Mouse (Mus musculus): ENCODE results near the gene Ndufa6. TPM values are rescaled to one million over a fixed set of nuclear protein-coding genes. Genes with fewer than 3 reads are reported as not detected.

Gene Ndufa6
- polyA plus RNA-seq, 1 experiment from 2014 or later = 467 TPM

DNA sequence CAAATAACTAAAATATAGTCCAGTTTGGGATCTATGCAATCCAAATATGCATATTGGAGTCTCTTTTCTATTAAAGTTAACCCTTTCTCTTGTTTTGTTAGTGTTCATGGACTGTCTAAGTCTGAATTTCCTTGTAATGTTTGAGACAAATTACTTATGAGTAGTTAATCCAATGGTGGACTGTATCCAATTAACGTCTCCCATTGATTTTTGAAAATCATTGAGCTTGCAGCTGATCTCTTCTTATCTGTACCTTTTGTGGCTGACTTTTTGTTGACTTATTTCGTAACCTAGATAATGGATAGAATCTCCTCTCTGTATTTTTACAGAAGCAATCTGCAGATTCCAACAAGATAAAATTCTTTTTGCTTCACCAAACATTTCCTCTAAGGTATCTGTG is 28.3 kb upstream of the Ndufa6 start:
- H3K36me3 ChIP-seq (ENCODE audit: control insufficient read depth, insufficient read depth, low read length) = no peaks in the 10 kb centered on the region
- DNase-seq (ENCODE audit: low spot score) = no peak
- ATAC-seq (replicated peaks; ENCODE audit: low FRiP score) = no peak
- no peak overlapping the region for H3K4me3 ChIP-seq (ENCODE audit: low read depth, low read length)
- no peak overlapping the region for H3K9ac ChIP-seq (ENCODE audit: low read depth, low read length)
- no peak overlapping the region for H3K4me2 ChIP-seq
- 65% methylated on average over 2 of the region's 2 CpGs for WGBS
- H3K9me3 ChIP-seq (ENCODE audit: control insufficient read depth, low read length) = no peaks in the 10 kb centered on the region
- no peaks in the 10 kb centered on the region for H3K27me3 ChIP-seq (replicated peaks; ENCODE audit: control insufficient read depth, insufficient read depth, low read length)
- no peak overlapping the region for H3K27ac ChIP-seq (ENCODE audit: low read depth, low read length)
- peaks cover 11% of the 10 kb centered on the region for H3K4me1 ChIP-seq (replicated peaks; ENCODE audit: control insufficient read depth, insufficient read depth, low read length)

DNA sequence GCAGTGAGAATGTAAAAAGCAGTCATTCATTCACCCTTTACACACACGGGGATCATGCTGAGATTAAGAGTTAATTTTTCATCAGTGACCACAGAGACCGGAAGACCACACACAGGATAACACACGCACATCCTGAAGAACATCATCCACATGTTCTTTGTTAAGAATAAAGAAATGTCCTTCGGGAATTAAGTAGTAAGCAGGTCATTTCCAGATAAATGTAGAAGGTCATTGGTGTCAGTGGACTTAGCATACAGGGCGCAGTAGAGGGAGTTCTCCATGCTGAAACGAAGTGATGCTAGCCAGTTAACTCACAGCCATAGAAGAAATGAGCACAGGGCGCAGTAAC is 26.6 kb upstream of the Ndufa6 start:
- 33% methylated on average over 7 of the region's 7 CpGs for WGBS
- 0 out of 2 replicates have a peak overlapping the region, but pooled peaks have one; percentile 38 for H3K27ac ChIP-seq (ENCODE audit: low read depth, low read length)
- no peak for DNase-seq (ENCODE audit: low spot score)
- H3K9me3 ChIP-seq (ENCODE audit: control insufficient read depth, low read length) = no peaks in the 10 kb centered on the region
- H3K4me2 ChIP-seq = peak overlapping the region; percentile 60
- H3K27me3 ChIP-seq (replicated peaks; ENCODE audit: control insufficient read depth, insufficient read depth, low read length) = no peaks in the 10 kb centered on the region
- H3K36me3 ChIP-seq (ENCODE audit: control insufficient read depth, insufficient read depth, low read length) = no peaks in the 10 kb centered on the region
- no peak overlapping the region for H3K9ac ChIP-seq (ENCODE audit: low read depth, low read length)
- ATAC-seq (replicated peaks; ENCODE audit: low FRiP score) = no peak
- peak overlapping the region; percentile 55 for H3K4me3 ChIP-seq (ENCODE audit: low read depth, low read length)
- H3K4me1 ChIP-seq (replicated peaks; ENCODE audit: control insufficient read depth, insufficient read depth, low read length) = peaks cover 11% of the 10 kb centered on the region

GRCm38 (mm10) chr15:82379871-82380713 is 26.0 kb upstream of the Ndufa6 start, which contains the start of gene Cyp2d22:
Gene Cyp2d22, minus strand, starts transcription at chr15:82380260.
- Histone ChIP-seq H3K36me3 (ENCODE audit: control insufficient read depth, insufficient read depth, low read length) (no peaks in the 10 kb centered on the region), H3K4me1 (replicated peaks; ENCODE audit: control insufficient read depth, insufficient read depth, low read length) (peaks cover 11% of the 10 kb centered on the region), H3K27me3 (replicated peaks; ENCODE audit: control insufficient read depth, insufficient read depth, low read length) (no peaks in the 10 kb centered on the region), H3K9ac (ENCODE audit: low read depth, low read length) (peak within 1 kb of the TSS; percentile 64), H3K4me2 (peak within 1 kb of the TSS; percentile 87), H3K9me3 (ENCODE audit: control insufficient read depth, low read length) (no peaks in the 10 kb centered on the region), H3K4me3 (ENCODE audit: low read depth, low read length) (peak within 1 kb of the TSS; percentile 55), H3K27ac (ENCODE audit: low read depth, low read length) (peak within 1 kb of the TSS; percentile 84)
- DNase-seq (ENCODE audit: low spot score) = peak; percentile 71
- under 1% methylated on average over 18 of the region's 24 CpGs for WGBS
- ATAC-seq (replicated peaks; ENCODE audit: low FRiP score) = peak; percentile 69

GRCm38 (mm10) chr15:82379511-82379870 is 25.4 kb upstream of the Ndufa6 start:
- no peaks in the 10 kb centered on the region for H3K27me3 ChIP-seq (replicated peaks; ENCODE audit: control insufficient read depth, insufficient read depth, low read length)
- H3K36me3 ChIP-seq (ENCODE audit: control insufficient read depth, insufficient read depth, low read length) = no peaks in the 10 kb centered on the region
- ATAC-seq (replicated peaks; ENCODE audit: low FRiP score) (peak; percentile 70), DNase-seq (ENCODE audit: low spot score) (no peak)
- H3K27ac ChIP-seq (ENCODE audit: low read depth, low read length) = peak overlapping the region; percentile 84
- WGBS = 14% methylated on average over 7 of the region's 7 CpGs
- H3K9me3 ChIP-seq (ENCODE audit: control insufficient read depth, low read length) = no peaks in the 10 kb centered on the region
- peak overlapping the region; percentile 64 for H3K9ac ChIP-seq (ENCODE audit: low read depth, low read length)
- peak overlapping the region; percentile 55 for H3K4me3 ChIP-seq (ENCODE audit: low read depth, low read length)
- peaks cover 11% of the 10 kb centered on the region for H3K4me1 ChIP-seq (replicated peaks; ENCODE audit: control insufficient read depth, insufficient read depth, low read length)
- peak overlapping the region; percentile 87 for H3K4me2 ChIP-seq

DNA sequence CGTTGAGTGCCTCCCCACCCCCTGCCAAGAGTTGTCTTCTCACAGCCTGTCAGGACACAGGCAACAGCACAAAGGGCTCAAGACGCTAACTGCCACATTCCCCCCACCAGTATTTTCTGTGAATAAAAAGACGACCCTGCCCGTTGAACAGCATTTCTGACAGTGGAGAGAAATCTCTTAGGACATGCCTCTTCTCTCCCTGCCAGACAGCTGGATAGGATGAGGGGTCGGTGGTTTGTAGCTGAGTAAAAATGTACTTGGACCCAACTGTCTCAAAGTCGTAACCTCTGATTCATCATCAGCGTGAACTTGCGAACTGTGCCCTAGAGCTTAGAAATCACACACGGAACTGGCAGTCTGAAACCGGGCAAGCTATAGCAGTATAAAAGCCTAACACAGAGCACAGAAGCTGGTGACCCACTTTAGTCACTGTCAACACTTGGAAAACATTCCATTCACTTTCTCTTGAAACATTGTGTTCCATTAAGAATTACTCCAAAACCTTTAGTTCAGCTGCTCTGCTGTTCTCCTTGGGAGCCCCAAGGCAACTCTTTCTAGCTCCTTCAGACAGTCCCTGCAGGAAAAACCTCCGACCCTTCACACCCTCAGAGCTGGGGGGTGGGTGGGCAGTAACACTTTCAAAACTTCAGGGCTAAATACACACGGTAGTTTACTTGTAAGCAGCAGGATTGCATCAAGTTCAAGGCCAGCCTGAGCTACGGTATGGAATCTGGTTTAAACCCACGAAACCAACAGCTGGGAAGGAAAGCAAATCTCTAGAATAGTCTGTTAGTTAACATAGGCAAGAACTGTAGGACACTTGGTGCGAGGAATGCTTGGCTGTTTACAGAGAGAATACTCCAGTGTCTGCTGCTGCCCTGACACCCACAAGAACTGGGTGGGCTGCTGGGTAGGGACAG is 24.4 kb upstream of the Ndufa6 start:
- Histone ChIP-seq H3K9ac (ENCODE audit: low read depth, low read length) (no peak overlapping the region), H3K9me3 (ENCODE audit: control insufficient read depth, low read length) (no peaks in the 10 kb centered on the region), H3K36me3 (ENCODE audit: control insufficient read depth, insufficient read depth, low read length) (peaks cover 3% of the 10 kb centered on the region; the same call in 1 of the 2 replicates), H3K4me3 (ENCODE audit: low read depth, low read length) (0 out of 2 replicates have a peak overlapping the region, but pooled peaks have one; percentile 14), H3K27me3 (replicated peaks; ENCODE audit: control insufficient read depth, insufficient read depth, low read length) (no peaks in the 10 kb centered on the region), H3K4me2 (peak overlapping the region; percentile 87), H3K27ac (ENCODE audit: low read depth, low read length) (peak overlapping the region; percentile 84; the same call in 1 of the 2 replicates), H3K4me1 (replicated peaks; ENCODE audit: control insufficient read depth, insufficient read depth, low read length) (peaks cover 11% of the 10 kb centered on the region)
- no peak for DNase-seq (ENCODE audit: low spot score)
- WGBS = 53% methylated on average over 15 of the region's 15 CpGs
- no peak for ATAC-seq (replicated peaks; ENCODE audit: low FRiP score)

DNA sequence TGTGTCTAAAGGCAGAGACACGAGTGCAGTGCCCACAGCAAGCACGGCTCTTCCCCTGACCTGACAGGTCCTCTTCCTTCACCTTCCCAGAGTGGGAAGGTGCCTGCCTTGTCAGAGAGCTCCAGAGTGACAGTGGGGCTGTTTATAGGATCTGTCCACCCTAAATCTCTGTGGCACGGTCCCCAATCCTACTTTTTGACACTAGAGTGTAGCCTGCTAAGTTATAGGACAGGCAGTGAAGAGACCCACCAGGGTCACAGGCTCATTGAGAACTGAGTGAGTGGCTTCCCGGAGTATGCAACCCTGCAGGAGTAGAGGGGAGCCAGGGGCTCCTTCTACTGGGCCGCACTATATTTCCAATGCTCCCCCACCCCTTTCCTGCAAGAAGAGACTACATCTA is 23.6 kb upstream of the Ndufa6 start:
- H3K36me3 ChIP-seq (ENCODE audit: control insufficient read depth, insufficient read depth, low read length) = peaks cover 4% of the 10 kb centered on the region; the same call in 1 of the 2 replicates
- 78% methylated on average over 5 of the region's 5 CpGs for WGBS
- ATAC-seq (replicated peaks; ENCODE audit: low FRiP score) (no peak), DNase-seq (ENCODE audit: low spot score) (no peak)
- H3K27me3 ChIP-seq (replicated peaks; ENCODE audit: control insufficient read depth, insufficient read depth, low read length) = no peaks in the 10 kb centered on the region
- no peaks in the 10 kb centered on the region for H3K9me3 ChIP-seq (ENCODE audit: control insufficient read depth, low read length)
- peak overlapping the region; percentile 87 for H3K4me2 ChIP-seq
- H3K27ac ChIP-seq (ENCODE audit: low read depth, low read length) = no peak overlapping the region
- H3K9ac ChIP-seq (ENCODE audit: low read depth, low read length) = no peak overlapping the region
- no peak overlapping the region for H3K4me3 ChIP-seq (ENCODE audit: low read depth, low read length)
- H3K4me1 ChIP-seq (replicated peaks; ENCODE audit: control insufficient read depth, insufficient read depth, low read length) = peaks cover 11% of the 10 kb centered on the region

GRCm38 (mm10) chr15:82376393-82377138 is 22.4 kb upstream of the Ndufa6 start:
- DNase-seq (ENCODE audit: low spot score) (no peak), ATAC-seq (replicated peaks; ENCODE audit: low FRiP score) (no peak)
- H3K27me3 ChIP-seq (replicated peaks; ENCODE audit: control insufficient read depth, insufficient read depth, low read length) = no peaks in the 10 kb centered on the region
- no peak overlapping the region for H3K4me3 ChIP-seq (ENCODE audit: low read depth, low read length)
- peaks cover 4% of the 10 kb centered on the region; the same call in 1 of the 2 replicates for H3K36me3 ChIP-seq (ENCODE audit: control insufficient read depth, insufficient read depth, low read length)
- H3K27ac ChIP-seq (ENCODE audit: low read depth, low read length) = no peak overlapping the region
- 76% methylated on average over 17 of the region's 17 CpGs for WGBS
- no peak overlapping the region for H3K9ac ChIP-seq (ENCODE audit: low read depth, low read length)
- H3K9me3 ChIP-seq (ENCODE audit: control insufficient read depth, low read length) = no peaks in the 10 kb centered on the region
- peaks cover 11% of the 10 kb centered on the region for H3K4me1 ChIP-seq (replicated peaks; ENCODE audit: control insufficient read depth, insufficient read depth, low read length)
- no peak overlapping the region for H3K4me2 ChIP-seq

DNA sequence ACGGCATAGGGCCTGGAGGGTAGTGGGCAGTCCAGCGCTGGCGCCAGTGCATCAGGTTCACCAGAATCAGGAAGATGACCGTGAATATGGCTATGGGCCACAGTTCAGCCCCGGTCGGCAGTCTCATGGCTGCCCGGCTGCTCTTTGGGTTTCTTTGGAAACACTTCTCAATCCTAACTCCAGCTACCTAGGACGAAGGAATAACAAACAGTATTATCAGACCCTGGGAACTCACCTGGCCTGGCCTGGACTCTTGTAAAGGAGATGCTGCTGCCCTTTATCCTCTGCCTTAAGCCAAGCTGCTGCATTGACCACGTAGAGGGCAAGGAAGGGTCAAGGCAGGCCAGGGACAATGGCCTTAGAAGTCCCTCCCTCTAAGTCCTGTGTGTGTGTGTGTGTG is 21.7 kb upstream of the Ndufa6 start:
- Histone ChIP-seq H3K27ac (ENCODE audit: low read depth, low read length) (no peak overlapping the region), H3K9ac (ENCODE audit: low read depth, low read length) (no peak overlapping the region)

More for the DNA sequence above, 21.7 kb upstream of the Ndufa6 start:
- Histone ChIP-seq H3K36me3 (ENCODE audit: control insufficient read depth, insufficient read depth, low read length) (peaks cover 4% of the 10 kb centered on the region; the same call in 1 of the 2 replicates), H3K27me3 (replicated peaks; ENCODE audit: control insufficient read depth, insufficient read depth, low read length) (no peaks in the 10 kb centered on the region), H3K4me1 (replicated peaks; ENCODE audit: control insufficient read depth, insufficient read depth, low read length) (peaks cover 11% of the 10 kb centered on the region), H3K4me3 (ENCODE audit: low read depth, low read length) (no peak overlapping the region), H3K4me2 (no peak overlapping the region), H3K9me3 (ENCODE audit: control insufficient read depth, low read length) (no peaks in the 10 kb centered on the region)
- ATAC-seq (replicated peaks; ENCODE audit: low FRiP score) (no peak), DNase-seq (ENCODE audit: low spot score) (no peak)
- 80% methylated on average over 9 of the region's 9 CpGs for WGBS

Measured in liver, embryonic 11.5 days (tissue).